Mouse (Mus musculus): ENCODE results near the gene Mrps11.
A peak's percentile ranks its signal among the peaks of the same experiment; 100 is the strongest.

Mrps11 gene

DNA sequence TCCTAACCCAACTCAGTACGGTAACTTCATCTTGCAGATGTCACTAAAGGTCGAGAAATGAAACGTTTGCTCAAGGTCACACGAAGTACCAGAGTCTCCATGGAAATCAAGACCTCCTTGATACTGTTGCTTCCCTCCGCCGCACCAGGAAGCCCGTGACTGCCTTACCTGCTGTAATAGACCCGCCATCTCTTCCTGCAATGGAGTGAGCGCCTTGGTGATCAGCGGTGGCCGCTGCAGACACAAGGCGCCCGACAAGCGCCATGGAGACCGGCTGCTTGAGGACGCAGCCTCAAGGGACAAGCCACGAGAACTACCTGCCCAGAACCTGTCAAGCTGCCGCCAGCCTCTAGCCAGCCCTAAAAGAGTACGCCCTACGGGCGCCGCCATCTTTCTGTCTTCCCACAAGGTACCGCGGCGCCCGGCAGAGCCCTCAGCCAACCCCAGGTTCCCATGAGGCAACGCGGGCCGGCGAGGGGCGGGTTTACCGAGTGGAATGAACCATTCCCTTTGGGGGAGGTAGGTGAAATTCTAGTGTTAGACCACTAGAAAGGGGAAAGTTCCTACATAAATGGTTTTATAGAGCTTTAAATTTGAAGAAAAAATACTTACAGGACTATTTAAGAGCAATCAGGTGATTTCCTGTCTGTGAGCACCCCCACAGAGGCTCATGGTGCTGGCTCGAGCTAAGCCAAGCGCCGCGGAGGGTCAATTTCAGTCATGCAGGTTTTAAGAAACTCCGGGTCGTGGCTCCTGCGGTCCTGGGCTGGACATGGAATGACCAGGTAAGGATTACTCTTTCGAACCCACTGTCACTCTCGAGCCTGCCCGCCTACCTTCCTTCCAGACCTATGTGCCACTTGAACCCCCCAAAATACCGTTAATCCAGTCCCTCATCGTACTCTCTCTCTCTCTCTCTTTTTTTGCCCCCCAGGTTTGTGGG lies at the start of gene Mrps11, which contains the start of gene Mrpl46:
Mrps11 (plus strand) TSS at position 481 of the 943 bp plus-strand sequence.
Mrpl46 (minus strand) TSS at position 893 of the 943 bp plus-strand sequence.
- peak; percentile 52 to 84 for DNase-seq (ENCODE audit: low spot score in 2 of 2)

DNA sequence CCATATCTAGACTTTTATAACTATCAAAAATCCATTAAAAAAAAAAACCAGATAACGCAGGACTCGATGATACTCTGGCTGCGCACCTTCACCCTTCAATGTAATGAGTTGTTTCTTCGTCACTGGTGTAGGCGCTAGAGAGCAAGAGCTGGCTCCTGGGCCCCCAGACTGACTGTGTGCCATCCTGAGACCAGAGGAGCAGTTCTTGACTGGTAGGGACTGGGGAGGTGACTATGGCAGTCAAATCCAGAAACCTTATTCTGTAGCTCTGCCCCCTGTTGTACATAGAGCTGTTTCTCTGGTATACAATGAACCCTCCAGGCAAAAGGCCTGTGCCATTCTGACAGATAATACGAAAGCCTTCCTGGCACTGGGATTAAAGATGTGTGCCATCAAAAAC lies 45.7 kb upstream of the Mrps11 start:
- no peak for DNase-seq (ENCODE audit: low spot score in 2 of 2)

DNA sequence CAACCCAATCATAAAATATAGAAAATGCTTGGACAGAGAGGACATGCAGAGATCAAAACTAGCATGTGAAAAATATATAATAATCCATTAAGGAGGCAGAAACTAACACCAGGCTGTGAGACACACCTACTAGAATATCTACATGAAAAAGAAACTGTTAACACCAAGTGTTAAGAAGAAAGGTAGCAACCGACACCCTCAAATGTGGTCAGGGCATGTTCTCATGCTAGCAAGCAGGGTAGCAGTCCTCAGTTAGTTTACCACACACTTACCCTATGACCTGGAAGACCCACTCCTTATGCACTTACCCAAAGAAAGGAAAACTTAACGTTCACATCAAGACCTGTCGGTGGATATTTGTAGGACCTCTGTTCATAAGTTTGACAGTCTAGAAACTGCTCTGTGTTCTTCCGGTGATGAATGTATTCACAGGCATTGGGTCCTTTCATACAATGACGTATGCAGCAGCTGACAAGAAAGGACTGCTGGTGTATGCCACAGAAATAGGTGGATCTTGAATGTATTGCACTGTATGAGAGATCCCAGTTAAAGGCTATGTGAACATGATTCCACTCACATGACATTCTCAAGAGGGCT lies 45.2 kb upstream of the Mrps11 start, which contains the start of gene Ntrk3:
Ntrk3 (minus strand) TSS at position 399 of the 597 bp plus-strand sequence.
- no peak for DNase-seq (ENCODE audit: low spot score in 2 of 2)

DNA sequence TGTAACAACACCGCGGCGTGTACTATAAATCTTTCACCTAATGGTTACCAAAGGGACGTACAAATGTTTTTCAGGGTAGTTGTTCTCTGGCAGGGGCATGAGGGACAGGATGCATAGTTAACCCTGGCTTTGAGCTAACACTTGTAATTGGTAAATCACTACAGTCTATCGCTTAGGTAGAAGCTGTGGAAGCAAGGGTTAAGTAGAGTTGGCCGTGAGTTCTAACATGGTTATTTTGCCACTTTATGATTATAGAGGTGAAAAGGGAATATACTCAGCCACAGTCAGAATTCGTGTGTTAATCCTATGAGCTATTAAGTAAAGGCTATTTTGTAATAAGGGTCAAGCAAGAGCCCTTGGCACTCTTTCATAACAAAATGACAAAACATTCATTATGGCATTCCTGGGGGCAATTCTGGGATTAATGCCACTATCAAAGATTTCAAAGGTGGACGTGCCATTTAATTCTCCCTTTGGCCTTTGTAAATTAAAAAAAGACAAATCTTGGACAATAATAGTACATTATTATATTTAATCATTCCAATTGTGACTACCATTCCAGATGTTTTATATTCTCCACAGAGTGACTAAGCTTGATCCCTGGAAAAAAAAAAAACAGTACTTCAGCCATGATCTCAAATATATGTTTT lies 43.4 kb upstream of the Mrps11 start:
- DNase-seq (ENCODE audit: low spot score in 2 of 2) = no peak

DNA sequence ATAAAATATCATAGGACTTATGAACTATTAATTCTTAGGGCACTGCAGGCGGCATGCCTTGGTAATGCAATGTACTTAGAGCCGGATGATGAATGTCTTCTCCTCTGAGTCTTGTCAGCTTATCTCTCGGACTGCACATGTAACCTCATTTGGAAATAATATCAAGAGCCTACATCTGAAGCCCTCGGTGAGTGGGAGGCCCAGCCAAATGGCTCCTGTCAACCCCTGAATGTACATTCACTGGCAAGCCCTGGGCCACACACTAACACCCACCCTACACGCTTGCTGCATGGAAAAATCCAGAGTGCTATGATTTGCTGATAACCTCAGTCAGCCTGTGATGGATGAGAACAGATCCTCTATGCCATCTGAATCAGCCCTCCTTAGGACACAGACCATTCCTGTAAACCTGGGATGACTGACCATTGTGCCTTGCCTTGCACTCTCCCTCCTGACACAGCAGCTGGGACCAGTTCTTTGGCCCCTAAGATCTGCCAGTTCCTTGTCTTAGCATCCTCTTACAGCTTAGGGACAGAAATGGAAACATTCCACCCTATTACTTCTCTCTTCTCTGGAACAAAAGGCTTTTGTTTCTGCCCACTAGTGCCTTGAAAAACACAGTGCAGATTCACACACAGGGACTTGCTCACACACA lies 39.1 kb upstream of the Mrps11 start:
- DNase-seq (ENCODE audit: low spot score in 2 of 2) = no peak

DNA sequence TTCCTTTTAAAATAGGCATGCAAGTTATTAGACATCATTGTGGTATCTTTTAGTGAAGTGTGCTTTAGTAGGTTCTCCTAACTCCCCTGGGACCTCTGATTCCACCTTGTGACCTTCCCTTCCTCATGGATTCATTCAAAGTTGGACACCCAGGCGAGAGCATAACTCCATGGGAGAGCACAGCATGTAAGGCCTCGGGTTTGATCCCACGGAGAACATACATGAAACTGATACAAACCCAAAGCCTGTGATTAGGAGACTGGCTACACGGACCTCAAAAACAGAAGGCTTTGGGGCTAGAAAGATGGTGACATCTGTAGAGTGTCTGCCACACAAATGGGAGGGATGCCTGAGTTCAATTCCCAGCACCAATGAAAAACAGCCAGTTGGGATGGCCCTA lies 30.0 kb upstream of the Mrps11 start:
- DNase-seq (ENCODE audit: low spot score in 2 of 2) = no peak

DNA sequence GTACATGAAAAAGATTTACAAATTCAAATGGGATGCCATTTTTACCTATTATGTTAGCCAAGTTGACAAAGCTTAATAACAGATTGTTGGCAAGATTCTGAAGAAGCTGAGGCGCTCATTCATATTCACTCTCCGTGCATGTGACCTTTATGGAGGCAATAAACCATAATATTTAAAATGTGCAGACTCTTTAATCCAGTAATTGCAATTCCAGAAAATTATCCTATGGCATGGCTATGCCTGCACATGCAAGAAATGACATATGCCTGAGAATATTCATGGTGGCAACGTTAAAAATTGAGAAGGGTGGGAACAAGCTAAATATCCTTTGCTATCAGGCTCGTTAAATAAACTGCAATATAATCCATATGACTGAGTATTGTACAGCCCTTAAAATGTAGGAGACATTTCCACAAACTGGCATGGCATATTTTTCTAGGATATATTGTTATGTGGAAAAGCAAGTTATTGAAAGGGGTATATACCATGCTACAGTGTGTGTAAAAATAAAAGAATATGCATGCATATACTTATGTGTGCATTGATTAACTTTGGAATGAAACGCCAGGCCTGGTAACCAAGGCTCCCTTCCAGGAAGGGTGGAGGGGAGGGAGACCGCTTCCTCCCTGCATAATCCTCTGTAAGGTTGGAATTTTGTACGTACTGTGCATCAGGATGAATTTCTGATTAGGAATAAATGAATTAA lies 29.0 kb upstream of the Mrps11 start:
- DNase-seq (ENCODE audit: low spot score in 2 of 2) = no peak

DNA sequence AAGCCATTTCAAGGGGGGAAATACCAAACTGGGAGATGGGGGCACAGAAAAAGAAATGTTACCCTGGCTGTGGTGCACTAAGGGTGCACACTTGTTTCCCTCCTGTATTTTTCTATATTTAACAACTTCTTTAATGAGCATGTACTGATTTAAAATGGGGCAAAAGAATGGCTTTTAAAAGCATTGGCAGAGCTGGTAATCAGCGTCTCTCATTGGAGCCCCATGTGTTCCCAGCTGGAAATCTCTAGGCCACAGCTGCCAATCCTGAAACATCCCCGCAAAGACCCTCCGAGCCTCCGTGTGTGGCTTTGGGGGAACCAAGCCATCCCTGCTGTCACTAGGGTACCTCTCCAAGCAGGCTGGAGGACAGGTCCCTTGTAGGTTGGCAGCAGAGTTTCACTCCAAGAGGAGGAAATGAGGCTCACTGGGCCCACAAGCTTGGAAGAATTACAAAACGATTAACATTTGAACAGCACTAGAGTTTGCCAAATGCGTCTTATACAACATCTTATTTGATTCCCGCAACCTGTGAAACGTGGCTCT lies 28.4 kb upstream of the Mrps11 start:
- no peak for DNase-seq (ENCODE audit: low spot score in 2 of 2)

DNA sequence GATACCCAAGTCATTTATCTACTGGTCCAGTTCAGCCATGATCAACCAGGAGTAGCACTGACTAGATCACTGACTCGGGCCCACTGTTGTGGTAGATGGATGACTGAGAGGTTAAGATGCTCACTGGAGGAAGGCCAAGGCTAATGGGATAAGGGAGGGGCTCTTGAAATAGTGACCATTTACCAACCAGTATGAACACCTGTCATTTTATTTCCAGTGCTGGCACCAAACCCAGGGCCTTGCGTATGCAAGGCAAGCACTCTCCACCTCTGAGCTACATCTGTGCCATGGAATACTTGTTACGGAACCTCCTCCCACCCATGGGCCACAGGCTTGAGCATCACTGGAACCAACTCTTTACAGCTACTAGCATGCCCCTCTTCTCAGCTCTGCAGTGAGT lies 19.1 kb upstream of the Mrps11 start:
- no peak for DNase-seq (ENCODE audit: low spot score in 2 of 2)

DNA sequence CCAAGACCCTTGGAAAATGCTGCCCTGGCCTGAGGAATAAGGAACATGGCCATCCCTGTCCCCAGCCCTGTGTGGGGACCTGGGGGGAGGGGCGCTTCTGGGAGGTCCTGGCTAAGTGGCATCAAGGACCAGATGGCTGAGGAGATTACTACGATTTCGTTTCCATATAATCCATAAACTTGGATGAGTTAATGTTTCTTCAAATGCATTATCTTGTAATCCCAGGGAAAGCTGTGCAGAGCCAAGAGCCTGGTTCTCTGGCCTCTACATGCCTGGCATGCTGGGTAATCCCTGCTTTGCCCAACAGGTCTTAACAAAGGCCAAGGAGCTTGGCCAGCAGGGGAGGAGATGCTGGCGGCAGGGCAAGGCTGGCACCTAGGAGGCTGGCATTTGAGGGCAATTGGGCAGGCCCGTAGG lies 17.7 kb upstream of the Mrps11 start:
- DNase-seq (ENCODE audit: low spot score in 2 of 2) = no peak

DNA sequence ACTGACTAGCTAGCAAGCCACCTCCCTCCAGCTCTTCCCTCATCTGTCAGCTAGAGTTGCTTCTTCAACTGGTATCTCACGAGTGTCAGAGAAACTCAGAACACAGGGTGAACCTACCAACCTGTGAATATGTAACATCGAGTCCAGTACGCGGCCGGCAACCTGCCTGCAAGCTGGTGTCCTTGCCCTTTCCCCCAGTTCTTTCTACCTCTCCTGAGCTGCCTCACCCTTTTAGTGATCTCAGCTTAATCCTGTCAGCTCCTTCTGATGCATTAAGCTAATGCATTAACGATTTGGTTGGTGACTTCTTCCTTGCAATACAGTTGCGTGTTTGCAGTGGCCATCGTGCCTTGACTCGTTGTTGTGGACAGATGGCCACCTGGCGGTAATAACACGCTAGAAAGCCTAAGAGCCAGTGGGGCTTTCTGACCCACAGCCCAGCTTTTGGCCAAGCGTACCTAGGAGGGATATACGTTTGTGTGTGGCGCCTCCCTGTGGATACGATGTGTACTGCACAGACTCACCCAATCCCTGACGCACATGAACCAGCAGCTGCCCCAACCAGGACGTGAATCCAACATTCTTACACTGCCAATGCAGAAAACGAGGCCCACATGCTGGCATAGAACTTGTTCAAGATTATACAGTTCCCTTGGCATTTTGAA lies 16.8 kb upstream of the Mrps11 start:
- DNase-seq (ENCODE audit: low spot score in 2 of 2) = peak; percentile 62 to 93

DNA sequence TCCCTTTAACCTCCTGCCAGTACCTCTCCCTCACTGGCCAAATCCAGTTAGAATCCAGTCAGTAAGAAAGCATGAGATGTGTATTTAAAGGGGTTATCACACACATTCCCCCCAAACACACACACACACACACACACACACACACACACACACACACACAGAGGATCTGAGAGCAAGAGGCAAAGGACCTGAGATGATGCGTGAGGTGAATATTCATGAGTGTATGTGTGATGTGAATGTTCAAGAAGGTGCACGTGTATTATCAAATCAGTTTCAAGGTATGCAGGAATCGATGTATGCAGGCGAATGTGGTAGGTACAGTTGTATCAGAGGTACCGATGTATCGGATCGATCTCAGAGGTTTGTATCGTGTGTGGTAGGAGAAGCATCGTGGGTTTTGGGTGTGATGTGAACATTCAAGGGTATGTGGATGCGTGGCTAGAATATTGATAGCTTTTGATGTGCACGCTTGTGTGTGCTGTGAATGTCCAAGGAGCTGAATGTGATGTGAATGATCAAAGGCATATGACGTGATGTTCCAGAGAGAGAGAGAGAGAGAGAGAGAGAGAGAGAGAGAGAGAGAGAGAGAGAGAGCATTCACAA lies 14.9 kb upstream of the Mrps11 start:
- DNase-seq (ENCODE audit: low spot score in 2 of 2) = no peak

DNA sequence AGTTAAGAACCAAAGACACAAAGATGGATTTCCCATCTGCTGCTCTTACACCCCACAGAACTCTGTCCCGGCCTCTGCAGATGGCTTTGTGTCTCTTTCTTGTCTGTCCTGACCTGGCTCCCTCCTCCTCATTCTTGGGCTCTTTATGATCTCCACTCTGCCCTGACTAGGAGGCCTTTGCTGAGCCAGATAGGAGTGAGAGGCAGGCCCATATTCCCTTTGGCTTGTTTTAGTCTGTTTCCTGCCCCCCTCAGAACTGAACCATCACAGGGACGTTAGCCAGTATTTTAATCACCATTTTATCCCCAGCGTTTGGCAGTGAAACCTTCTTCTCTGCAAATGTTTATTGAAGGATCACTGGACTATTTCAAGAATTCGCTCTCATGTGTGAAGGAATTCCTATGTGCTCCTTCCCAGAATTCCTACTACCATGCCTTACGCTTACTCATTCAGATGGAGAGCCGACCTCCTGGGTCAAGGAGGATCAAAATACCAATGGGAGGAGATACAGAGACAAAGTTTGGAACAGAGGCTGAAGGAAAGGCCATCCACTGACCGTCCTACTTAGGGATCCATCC lies 13.8 kb upstream of the Mrps11 start:
- no peak for DNase-seq (ENCODE audit: low spot score in 2 of 2)

DNA sequence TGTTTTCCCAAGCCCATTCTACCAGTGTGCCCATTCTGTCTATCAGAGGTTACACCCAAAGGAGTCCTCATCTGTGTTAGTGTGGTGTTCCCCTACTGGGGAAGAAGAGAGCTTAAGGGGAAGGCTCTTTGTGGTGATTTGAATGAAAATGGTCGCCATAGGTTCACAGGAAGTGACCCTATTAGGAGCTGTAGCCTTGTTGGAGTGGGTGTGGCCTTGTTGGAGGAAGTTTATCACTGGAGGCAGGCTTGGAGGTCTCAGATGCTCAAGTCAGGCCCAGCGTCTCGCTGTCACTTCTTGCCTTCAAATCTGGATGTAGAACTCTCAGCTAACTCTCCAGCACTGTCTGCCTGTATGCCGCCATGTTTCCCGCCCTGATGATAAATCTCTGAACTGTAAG lies 12.0 kb upstream of the Mrps11 start:
- no peak for DNase-seq (ENCODE audit: low spot score in 2 of 2)

DNA sequence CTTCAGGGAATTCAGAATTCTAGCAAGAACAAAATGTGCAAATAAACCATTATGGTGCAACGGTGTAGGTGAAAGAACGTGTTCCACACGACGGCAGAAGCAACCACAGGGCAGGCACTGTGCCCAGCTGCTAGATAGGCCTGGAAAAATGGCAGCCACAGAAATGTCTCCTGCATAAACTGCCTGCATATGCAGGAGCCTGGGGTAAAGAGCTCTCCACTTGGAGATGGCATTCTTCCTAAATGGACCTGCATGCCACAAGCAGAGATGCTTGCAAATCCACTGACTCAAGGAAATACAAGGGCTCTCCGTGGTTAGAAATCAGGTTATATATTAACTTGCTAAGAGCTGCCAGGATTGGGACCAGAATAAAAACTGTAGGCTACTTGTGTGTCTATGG lies 4.2 kb upstream of the Mrps11 start:
- no peak for DNase-seq (ENCODE audit: low spot score in 2 of 2)

DNA sequence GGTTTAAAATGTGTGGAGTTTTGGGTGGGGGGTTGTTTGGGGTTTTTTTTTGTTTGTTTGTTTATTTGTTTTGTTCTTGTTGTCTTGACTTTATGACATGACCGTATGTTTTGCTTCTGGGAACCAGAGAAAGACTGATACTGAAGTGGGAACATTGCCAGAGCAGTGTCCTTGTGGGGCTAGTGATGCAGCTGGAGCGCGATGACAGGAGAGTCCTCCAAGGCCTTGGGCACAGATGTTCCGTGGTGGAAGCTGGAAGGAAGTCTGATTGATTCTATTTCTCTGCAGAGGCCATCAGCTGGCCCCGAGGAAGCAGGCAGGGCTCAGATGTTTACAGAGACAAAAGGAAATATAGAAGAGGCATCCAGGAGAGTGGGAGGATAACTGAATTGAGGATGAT lies 3.0 kb downstream of the Mrps11 start:
- DNase-seq (ENCODE audit: low spot score in 2 of 2) = no peak

DNA sequence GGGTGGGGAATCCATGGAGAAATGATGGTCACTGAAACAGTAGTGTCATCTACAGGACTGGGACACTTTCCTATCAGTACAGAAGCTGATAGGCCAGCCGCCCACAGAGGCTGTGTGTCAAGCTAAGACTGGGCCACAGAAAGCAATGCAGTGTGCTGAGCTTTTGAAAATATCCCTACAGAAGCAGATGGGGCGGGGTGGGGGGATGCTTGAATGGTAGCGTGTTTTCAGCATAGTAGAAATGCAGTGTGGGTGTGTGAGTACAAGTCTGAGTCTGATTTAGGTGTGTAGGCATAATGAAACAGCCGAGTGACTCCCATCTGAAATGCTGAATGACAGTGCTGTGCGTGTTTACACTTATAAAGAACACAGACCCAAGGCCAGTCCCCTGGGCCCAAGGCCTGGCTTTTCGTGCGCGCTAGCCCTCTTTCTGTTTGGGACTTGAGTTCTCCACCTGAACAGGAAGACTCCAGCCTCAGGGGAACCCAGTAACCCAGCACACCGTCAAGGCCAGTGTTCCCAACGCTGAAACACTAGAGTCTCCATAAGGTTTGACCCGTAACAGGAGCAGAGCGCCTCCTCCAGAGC lies 5.0 kb downstream of the Mrps11 start:
- DNase-seq (ENCODE audit: low spot score in 2 of 2) = peak in 1 of 2 experiments; percentile 42

DNA sequence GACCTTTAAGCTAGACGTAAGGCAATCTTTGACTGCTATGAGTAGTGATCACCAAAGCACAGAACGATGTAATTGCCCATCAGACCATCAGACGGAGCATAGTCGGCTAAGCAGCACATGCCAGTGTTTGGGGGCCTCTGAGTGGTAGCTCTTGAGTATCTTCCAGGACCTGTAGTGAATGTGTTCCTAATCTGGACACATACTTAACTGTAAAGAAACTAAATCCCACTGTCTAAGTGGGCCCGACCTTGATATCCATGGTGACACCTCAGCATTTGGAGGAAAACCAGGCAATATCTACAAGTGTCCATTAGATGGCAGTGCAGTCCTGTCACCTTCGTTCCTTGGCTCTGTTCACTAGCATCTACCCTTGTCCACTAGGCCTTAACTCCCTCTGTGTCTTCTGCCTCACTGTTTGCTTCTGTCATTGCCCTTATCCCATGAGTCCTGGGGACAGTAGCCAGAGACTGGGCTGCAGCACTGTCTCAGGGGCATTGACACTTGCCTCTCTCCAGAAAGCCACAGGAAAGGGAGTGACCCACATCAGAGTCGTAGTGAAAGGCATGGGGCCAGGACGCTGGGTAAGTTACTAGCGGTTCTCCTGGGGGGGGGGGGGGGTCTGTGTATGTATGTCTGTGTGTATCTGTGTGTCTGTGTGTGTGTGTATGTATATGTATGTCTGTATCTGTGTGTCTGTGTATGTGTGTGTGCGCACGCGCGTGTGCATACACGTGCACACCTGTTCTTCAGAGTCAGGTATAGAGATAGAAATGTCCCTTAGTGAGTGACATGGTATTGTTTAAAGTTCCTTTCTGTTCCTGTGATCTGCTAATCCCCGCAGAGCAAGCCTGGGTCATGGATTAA lies 8.7 kb downstream of the Mrps11 start:
- peak in 1 of 2 experiments; percentile 70 for DNase-seq (ENCODE audit: low spot score in 2 of 2)
